Mouse (Mus musculus) megakaryocyte progenitor cell, adult 5-6 weeks (primary cell): Measurements from ENCODE around the gene Vstm2l. TPM values are rescaled to one million over a fixed set of nuclear protein-coding genes. Genes with fewer than 3 reads are reported as not detected.

Experiments used
- ATAC-seq: replicated peaks from 2 replicates; pipeline ENCODE4 v1.8.0; 2016; ENCODE audit warnings: mild to moderate bottlenecking, moderate TSS enrichment, inconsistent platforms; ENCODE audit not compliant: poor library complexity
- total RNA-seq, 2 experiments: library from RNA; stranded (forward) in 1 of 2; stranded (reverse) in 1 of 2; fragments of 157-497, 149-512 nt in 1 of 2; fragments of 200-1000 nt in 1 of 2; gene quantifications; 2 replicates each; pipeline versions ENCODE4 v1.2.3 to v1.2.4; 2015 to 2017

Gene Vstm2l
- total RNA-seq, 2 experiments from 2014 or later = not detected

DNA sequence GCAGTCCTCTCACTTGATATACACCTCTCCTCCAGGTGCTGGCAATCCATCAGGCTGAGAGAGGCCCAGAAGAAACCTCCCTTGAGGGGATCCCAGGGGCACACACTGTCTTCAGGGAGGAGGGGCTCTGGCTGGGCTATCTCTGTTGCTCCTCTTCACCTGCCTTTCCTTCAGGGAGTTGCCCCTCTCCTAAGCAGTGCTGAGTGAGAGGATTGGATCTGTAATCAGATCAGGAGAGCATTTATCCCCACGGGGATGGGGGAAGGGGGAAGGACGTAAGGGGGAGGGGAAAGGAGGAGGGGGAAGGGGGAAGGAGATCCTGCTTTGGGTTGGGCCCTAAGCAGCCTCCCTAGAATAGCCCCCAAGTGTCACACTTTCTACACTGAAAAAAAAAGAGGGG is 13.4 kb downstream of the Vstm2l start:
- no peak for ATAC-seq

- ATAC-seq = no peak
Measured at GRCm38 (mm10) chr2:157932655-157933054, 18.2 kb downstream of the Vstm2l start.

DNA sequence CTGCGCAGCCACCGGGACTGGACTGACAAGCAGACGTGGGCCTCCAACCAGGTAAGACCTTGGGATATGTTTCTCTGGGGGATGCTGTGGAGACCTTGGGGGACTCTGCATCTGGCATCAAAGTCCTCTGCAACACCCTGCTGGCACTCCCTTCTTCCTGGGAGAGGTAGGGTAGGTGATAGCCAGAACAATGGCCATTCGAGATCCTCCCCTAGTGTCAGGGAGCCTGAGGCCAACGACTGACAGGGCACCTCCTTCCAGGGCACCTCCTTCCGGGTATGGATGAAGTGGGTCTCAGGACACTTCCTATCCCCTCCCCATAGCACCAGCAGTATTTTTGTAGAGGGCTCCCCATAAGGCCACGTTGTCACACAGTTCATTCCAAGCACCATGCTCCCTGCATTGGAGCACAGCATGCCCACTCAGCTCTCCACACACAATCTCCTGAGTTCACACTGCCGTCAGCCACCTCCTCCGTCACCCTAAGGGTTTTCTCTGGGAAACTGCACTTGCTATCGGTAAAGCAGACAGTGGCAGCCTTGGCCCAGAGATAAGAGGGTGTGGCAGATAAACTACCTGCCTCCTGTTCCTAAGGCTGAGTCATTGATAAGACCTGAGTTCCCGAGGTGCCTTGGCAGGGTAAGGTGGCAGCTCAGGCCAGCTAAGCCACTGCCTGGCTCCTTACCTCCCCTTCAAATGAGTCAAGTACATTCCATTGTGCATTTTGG is 21.2 kb downstream of the Vstm2l start:
- peak; percentile 54 for ATAC-seq

DNA sequence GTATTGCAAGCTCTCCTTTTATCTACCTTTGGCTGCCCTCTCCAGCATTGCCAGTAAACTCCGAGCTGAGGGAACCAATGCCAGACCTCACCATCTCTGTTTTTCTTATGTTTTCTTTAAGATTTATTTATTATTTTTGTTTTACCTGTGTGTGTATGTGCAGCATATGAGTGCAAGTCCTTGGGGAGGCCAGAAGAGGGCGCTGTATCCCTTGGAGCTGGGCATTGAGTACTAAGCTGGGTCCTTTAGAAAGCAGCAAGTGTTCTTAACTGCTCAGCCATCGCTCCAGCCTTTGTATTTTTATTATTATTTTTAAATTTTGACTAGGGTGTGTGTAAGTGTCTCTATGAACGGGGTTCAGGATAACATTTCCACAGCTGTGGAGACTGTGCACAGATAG is 22.2 kb downstream of the Vstm2l start:
- ATAC-seq = no peak

DNA sequence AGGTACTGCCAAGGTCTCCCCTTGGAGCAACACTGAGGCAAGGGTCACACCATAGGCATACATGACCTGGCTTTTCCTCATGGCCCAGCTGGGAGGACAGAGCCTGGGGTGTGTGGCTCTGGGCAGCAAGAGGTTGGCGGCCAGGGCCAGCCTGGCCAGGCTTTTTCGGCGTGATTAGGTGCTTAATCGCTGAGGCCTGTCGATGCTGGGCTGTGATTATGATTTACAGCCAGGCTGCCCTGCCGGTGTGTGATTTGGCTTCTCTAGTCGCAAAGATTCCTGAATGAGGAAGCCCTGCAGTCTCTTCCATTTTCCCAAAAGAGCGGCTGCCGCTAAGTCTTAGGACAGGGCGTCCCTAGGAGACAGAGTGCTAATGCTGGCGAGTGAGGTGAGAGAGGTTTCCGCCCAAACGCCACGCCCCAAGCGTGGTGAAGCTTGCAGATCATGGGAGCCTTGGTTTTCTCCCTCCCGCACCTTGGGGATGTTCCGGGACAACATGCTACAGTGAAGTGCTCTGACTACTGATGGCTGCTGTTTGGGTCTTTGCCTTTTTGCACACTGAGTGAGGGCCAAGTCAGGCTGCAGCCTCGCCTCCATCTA is 26.2 kb downstream of the Vstm2l start:
- ATAC-seq = no peak

GRCm38 (mm10) chr2:157943514-157944155 is 29.2 kb downstream of the Vstm2l start:
- peak; percentile 54 for ATAC-seq

- ATAC-seq = no peak
Measured at GRCm38 (mm10) chr2:157944156-157944893, 29.9 kb downstream of the Vstm2l start.

- ATAC-seq = no peak
Measured at GRCm38 (mm10) chr2:157953978-157954377, 39.5 kb downstream of the Vstm2l start.

GRCm38 (mm10) chr2:157957707-157958108 is 43.3 kb downstream of the Vstm2l start:
- no peak for ATAC-seq

GRCm38 (mm10) chr2:157967856-157968255 is 53.4 kb downstream of the Vstm2l start:
- no peak for ATAC-seq

GRCm38 (mm10) chr2:157970124-157970523 is 55.7 kb downstream of the Vstm2l start:
- ATAC-seq = no peak

DNA sequence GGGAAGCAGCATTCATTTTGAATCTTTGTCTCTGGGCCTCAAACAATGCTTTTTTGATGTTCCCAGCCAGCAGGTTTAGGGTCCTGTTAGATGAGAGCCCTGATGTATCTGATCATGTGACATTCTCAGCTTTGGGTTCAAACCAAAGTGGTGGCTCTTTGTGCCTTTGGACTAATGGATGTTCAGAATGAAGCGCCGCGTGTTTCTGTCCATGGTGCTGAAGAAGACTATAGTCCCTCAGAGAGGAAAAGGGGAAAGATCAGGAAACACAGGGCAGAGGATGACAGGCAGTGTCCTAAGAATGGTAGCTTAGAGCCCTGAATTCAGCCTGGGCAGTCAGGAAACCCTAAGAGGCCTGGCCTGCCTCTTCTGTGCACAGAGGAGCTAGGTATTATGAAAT is 56.2 kb downstream of the Vstm2l start:
- peak; percentile 69 for ATAC-seq

GRCm38 (mm10) chr2:157974604-157975501 is 60.4 kb downstream of the Vstm2l start:
- no peak for ATAC-seq

DNA sequence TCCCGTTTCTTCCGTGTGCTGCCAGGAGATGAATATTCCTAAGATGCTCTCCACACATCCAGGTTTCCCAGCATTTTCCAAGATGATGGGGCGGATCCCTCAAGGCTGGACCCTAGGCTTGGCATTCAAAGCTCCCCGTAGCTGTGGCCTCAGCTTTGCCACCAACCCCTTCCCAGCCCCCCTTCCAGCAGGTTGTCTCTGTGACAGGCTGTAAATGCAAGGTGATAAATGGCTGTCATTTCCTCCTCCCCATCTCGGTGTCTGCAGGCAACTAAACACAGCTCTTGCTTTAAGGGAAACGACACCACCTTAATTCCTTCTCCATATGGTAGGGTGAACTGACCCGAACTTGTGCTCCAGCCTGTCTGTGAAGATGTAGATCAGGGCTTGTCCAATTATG is 61.1 kb downstream of the Vstm2l start:
- no peak for ATAC-seq

GRCm38 (mm10) chr2:157979241-157979640 is 64.8 kb downstream of the Vstm2l start:
- no peak for ATAC-seq

GRCm38 (mm10) chr2:157982727-157983126 is 68.3 kb downstream of the Vstm2l start:
- no peak for ATAC-seq

GRCm38 (mm10) chr2:157983276-157983675 is 68.8 kb downstream of the Vstm2l start:
- ATAC-seq = no peak

- no peak for ATAC-seq
Measured at GRCm38 (mm10) chr2:157985611-157986010, 71.2 kb downstream of the Vstm2l start.

DNA sequence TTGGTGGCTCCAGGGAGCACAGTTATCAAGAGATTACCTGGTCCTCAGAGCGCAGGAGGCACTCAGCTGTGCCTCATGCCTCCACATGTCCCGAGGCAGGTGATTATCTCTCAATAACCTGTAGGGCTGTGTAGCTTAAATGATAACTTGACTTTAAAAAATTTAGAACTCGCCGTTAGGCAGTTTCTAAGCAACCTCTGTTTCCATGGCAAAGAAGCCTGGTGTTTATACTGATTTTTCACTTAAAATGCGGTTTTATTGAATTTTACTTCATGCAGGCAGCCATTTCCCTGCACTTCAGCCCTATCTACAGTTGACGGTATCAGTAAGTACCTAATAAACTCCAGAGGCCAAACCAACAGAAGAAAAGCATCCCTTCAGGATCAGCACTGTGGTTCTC is 71.8 kb downstream of the Vstm2l start:
- ATAC-seq = no peak

DNA sequence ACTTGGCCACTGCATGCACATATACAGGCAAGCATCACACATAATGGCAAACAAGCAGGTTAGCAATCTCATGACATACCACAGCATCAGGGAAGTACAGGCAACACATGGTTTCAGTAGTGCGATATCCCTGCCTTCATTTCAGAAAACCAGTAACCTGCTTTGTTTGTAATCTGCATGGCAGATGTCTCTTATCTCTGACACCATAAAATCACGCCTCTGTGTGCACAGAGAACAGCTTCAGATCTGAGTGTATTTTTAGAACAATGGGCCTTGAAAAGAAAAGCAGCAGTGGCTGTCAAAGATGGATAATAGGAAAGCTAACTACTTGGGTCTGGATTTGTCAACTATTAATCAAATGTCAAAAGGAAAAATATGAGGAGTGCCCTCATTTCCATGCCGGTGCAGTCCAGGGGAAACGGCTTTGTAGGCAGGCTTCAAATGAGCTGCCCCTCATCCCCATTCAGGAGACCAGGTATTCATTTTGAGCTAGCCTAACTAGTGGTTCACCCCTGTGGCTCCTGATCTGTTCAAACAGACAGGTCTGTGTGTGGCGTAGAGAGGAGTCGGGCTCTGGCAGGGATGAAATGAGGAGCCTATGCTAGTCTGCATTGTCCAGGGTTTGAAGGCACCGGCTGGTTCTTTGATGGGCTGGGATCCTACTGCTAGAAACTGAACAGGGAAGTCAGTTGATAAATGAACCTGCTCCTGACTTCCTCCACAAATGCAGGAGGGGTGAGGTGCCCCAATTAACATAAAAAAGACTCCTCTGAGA is 74.2 kb downstream of the Vstm2l start:
- ATAC-seq = 0 out of 2 replicates have a peak, but pooled peaks have one; percentile 30
